Mouse (Mus musculus) small intestine, adult 2 months (tissue): ENCODE measurements at regions not wholly inside any gene's neighbourhood (a gene's known extent, or its start where the extent isn't known, plus 50 kb on each side); places are given as distances from the start of the nearest gene placed in this dataset.

Source experiments
- CTCF ChIP-seq: fragments of 200-500 bp; IDR thresholded peaks from 2 replicates; pipeline ENCODE4 v1.5.1; 2012; ENCODE audit warnings: low read depth, mild to moderate bottlenecking, control low read depth, inconsistent platforms, low read length, moderate library complexity, mixed read lengths; ENCODE audit not compliant: insufficient replicate concordance, insufficient read length; ENCODE audit errors: extremely low read depth
- POLR2A ChIP-seq: fragments of 200-500 bp; IDR thresholded peaks from 2 replicates; pipeline ENCODE4 v1.6.1; 2012; ENCODE audit warnings: low read depth, mild to moderate bottlenecking, control low read depth, inconsistent platforms, low read length, moderate library complexity

DNA sequence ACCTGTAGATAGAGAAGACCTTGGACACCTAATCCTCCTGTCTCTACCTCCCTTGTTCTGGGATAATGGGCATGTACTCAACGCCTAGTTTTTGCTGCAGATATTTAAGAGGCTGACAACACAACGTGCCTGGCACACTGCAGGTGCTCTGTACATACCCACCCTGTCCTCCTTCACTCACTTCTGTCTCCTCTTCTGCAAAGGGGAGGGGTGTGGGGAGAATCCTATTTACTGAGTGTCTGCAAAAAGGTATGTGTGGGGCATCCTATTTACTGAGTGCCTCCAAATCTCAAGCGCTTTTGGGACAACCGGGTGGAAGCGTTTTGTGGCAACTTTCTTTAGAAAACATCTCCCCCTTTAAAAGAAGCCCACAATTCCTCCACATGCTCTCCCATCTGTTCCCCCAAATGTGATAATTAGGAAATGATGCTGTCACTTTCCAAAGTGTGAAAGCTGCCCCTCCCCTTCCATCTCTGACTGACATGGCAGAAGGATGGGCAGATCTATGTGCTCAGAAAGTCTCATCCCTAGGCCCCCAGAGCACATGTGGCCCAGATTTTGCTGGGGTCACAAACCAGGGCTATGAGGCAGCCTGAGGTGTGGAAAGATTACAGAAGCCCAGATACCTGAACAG, 93.5 kb upstream of the Mycn start:
- TF ChIP-seq CTCF: no peak
- no peak for TF ChIP-seq POLR2A
